Mouse (Mus musculus) fibroblast of lung, adult 2 months (primary cell): Measurements from ENCODE around the gene Mfng.

Experiments used
- DNase-seq: peaks from one replicate; pipeline ENCODE4 v3.0.0-alpha.2; 2011; ENCODE audit warnings: low read depth

Mfng gene

DNA sequence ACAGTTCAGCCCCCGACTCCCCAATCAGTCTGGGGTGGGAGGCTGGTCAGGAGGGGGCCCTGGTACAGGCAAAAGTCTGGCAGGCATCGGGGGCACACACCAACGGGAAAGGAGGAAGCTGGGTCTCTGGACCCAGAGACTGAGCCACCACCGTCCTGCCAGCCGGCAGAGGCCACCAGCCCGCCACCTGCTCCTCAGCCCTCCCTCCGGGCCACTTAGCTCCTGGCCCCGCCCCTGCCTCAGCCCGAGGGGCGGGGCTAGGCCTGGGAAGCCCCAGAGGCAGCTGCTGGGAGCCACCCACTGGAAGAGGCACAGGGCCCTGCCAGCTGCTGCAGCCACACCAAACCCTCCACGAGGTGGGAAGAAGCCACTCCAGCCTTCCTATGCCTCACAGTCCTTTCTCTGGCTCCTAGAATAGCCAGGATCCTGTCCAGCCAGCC, at the start of gene Mfng:
TSS of gene Mfng (minus strand) at position 186 of the 440 bp plus-strand sequence.
- no peak for DNase-seq

- no peak for DNase-seq
These were observed 42.8 kb upstream of the Mfng start for GRCm38 (mm10) chr15:78816074-78816391.

DNA sequence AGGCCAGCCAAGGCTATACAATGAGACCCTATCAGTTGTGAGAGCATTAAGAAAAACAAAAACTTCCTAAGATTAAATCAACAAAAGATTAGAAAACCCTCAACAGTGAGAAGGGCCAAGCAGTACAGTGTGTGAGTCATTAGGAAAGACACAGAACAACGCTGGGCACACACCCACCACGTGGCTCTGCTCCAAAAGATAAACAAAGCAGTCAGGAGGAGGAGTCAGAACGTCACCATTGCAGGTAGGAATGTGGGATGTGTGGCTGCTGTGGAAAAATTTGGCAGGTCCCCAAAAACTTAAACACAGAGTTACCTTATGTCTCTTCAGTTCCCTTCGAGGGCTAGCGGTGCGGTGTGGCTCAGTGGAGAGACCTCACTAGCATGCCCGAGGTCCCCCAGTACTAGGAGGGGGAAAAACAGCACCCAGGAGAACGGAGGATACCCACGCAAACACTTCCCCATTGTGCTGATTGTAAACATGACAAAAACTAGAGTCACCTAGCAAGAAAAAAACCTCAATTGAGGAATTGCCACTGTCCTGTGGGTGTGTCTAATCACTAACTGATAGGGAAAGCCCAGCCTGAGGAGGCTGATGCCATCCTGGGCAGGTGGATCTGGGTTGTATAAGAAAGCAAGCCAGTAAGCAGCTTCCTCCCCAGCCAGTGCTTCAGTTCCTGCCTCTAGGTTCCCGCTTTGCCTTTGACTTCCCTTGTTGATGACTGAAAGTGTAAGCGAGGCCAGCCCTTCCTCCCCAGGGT, 42.2 kb upstream of the Mfng start:
- DNase-seq: no peak

DNA sequence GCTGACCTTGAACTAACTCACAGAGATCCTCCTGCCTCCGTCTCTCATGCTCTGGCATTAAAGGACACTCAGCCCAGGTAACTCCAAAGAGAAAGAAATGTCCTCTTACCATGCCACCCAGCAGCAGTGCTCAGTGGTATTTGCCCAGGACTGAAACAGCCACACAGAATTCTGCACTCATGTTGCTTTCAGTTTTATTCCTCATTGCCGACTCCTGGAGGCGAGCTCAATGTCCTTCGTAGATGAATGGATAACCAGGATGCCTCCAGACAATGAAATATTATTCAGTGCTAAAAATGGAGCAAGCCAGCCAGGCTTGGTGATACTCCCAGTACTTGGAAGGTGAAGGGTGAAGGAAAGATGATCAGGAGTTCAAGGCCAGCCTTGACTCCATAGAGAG, 40.3 kb upstream of the Mfng start:
- DNase-seq: no peak

- DNase-seq: no peak
These were observed 36.9 kb upstream of the Mfng start for GRCm38 (mm10) chr15:78810146-78810545.

GRCm38 (mm10) chr15:78809739-78810138, 36.5 kb upstream of the Mfng start:
- no peak for DNase-seq

GRCm38 (mm10) chr15:78808980-78809379, 35.7 kb upstream of the Mfng start:
- no peak for DNase-seq

DNA sequence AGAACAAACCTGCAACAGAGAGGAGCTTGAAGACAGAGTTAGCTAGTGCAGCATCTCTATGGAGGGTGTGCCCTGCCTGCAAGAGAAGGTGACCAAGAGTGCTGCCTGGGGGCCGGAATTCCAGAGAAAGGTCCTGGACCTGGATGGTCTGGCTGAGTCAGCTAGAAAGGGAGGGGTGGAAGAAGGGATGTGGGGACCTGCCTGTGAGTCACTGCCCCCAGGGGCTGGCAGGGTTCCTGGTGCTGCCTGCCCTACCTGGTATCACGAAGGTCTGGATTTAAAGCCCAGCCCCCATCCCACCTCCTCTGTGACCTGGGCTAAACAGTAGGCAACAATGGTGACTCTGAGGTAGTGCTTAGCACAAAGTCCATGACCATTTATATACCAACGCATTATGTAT, 33.9 kb upstream of the Mfng start:
- DNase-seq: no peak

- DNase-seq: no peak
These were observed 33.3 kb upstream of the Mfng start for GRCm38 (mm10) chr15:78806614-78807013.

GRCm38 (mm10) chr15:78805351-78805750, 32.1 kb upstream of the Mfng start:
- DNase-seq: no peak

GRCm38 (mm10) chr15:78804326-78804725, 31.1 kb upstream of the Mfng start:
- DNase-seq: no peak

- DNase-seq: no peak
These were observed 30.2 kb upstream of the Mfng start for GRCm38 (mm10) chr15:78803499-78803900.

DNA sequence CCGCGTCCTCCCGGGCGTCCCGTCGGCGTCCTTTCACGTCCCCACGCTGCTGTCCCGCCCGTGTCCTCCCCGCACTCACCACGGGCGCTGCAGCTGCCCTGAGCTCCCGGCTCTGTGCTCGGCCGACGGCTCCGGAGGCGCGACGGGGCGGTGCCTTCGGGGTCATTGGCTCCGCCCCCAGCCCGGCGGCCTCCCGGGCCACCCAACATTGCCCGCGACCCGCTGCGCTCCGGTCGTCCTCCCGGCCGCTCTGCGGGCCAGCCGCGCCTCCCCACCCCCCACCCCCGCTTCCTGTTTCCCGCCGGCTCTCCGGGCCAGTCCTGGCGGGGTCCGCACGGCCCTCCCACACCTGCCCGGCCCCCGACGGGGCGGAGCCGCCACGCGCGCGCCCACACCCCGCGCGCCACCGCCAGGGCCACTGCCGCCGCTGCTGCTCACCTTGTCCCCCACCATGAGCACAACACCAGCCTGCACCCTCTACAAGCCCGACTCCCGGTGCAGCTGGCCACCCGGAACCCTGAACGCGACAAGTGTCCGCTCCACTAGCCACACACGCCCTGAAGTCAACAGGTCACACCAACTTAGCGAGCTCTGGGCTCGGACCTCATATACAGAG, 29.6 kb upstream of the Mfng start, which contains the start of gene Card10:
TSS of gene Card10 (minus strand) at position 267 of the 616 bp plus-strand sequence.
- no peak for DNase-seq

GRCm38 (mm10) chr15:78801971-78802741, 28.9 kb upstream of the Mfng start:
- no peak for DNase-seq

- DNase-seq: no peak
These were observed 28.3 kb upstream of the Mfng start for GRCm38 (mm10) chr15:78801571-78801970.

DNA sequence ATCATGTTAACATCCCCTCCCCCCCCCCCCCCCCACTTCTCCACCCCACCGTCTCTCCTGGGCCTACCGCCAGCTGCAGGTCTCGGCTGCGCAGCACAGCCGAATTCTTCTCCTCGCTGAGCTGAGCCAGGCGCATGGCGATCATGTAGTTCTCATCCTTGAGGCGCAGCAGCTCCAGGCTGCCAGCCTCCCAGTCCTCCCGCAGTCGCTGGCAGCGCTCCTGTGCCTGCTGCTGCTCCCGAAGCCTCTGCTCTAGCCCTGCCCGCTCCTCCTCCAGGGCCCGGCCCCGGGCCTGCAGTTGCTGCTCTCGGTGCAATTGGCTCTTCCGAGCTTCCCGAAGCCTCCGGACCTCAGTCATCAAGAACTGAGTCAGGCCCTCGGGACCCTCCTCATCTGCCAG, 25.8 kb upstream of the Mfng start:
- no peak for DNase-seq

DNA sequence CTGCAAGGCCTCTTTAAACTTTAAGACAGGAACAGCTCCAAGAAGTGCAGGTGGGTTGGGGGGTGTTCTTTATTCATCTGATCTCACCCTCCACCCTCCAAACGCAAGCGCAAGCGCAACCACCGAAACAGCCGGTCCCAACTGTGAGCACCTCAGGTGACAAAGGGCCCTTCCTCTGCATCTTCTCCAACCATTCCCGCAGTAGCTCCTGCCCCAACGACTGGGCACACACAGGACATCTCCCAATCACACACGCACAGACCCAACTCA, 23.7 kb upstream of the Mfng start:
- no peak for DNase-seq

DNA sequence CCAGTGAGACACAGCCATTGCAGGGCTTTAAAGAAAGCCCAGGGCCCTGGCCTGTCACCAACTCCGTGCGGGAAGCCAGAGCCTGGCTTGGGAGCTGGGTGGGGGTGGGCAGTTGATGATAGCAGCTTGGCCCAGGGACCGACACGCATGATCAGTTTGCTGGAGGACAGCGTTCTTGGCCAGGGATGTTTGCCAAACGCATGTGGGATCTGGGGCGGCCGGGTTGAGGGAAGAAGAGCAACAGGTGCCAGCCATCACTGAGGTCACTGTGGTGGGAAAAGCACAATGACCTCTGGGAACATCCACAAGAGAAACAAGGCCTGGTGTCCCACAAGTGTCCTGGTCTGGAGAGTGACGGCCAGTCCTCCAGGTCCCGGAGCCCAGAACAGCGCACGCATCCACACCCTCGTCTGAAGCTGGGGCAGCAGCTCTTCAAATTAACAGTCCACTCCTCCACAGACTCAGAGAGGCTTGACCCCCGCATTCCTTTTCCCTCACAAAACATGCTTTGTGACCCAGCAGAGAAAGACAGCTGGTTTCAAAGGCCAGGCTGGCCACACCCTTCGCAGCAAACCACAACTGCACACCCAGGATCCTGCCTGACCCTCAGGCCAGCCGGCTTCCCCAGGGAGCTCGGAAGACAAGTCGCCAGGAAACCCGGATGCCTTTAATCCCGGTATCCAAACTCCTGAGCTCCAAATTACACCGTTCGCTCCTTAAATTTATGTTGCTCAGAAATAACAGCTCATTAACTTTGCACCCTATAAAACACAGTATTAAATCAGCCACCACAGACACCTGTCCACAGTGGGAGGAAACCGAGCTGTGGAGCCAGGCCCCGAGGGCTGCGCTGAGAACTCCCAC, 23.2 kb upstream of the Mfng start:
- DNase-seq: no peak

DNA sequence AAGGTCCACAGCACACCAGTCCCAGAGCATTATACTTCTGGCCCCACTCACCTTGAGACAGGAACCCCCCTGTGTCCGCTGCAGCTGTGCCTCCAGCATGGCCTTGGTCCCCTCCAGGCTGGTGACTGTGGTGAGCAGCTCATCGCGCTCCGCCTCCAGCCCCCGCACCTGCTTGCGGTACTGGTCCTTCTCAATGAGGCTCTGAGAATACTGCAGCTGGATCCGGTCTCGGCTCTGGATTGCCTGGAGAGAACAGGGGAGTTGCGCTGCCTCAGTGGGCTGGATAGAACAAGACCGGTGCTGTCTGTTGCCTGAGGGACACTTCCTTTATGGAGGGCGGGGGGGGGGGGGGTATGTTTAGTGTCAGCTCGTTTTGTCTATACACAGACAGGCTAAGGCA, 17.7 kb upstream of the Mfng start:
- DNase-seq: no peak

GRCm38 (mm10) chr15:78790451-78790850, 17.2 kb upstream of the Mfng start:
- no peak for DNase-seq

DNA sequence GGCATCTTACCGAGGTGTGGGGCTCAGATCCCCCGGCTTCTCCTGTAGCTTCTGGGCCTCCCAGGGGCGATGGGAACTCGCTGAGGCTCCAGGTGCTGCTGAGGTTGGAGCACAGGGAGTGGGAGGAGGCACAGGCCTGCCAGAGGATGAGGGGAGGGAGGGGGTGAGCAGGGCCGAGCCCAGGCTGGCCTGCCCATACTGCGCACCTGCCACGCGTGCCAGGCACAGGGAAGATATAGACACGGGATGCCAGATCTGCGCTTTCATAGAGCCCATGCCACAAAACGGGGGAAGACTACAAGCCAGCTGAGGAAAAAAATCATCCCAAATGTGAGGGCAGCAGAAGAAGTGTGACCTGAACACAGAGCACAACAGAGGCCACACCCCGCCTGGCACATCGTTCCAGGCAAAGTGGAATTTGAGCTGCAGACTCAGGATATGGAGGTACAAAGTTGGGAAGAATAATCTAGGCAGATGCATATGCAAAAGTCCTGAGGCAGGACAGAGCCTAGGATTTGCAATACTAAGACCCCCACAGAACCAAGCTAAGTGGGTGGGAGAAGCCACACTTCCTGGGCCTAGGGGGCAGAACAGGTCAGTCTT, 16.5 kb upstream of the Mfng start:
- DNase-seq: no peak

GRCm38 (mm10) chr15:78788042-78788441, 14.8 kb upstream of the Mfng start:
- no peak for DNase-seq
